Mouse (Mus musculus): Measurements from ENCODE around the gene Plekhm2. TPM values are rescaled to one million over a fixed set of nuclear protein-coding genes. Genes with fewer than 3 reads are reported as not detected.

Plekhm2 gene
- polyA plus RNA-seq, 1 experiment from 2014 or later, result 5.7 TPM

DNA sequence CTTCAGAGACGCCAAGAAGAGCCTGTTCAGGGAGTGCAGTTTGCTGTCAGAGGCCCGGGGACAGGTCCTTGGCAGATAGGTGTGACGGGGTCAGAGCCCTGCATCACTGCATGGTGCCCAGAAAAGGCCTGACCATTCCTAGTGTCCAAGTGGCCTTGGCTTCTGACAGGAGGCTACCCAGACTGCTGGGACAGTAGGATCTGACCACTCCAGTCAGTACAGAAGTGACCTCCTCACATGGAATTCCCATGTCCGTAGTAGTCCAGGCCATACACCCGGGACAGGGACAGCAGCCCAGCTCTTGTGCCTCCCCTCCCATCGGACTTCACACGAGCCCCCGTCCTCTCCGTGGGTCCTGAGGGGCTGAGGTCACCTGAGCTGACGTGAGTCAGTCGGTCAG is 34.7 kb downstream of the Plekhm2 start:
- Histone ChIP-seq H3K27me3 (ENCODE audit: control insufficient read depth, insufficient read depth, low read depth, low read length) (no peaks in the 10 kb centered on the region), H3K4me1 (replicated peaks; ENCODE audit: control insufficient read depth, insufficient read depth, low read length) (0 out of 2 replicates have a peak, but pooled peaks cover 2% of the 10 kb centered on the region), H3K36me3 (ENCODE audit: control insufficient read depth, insufficient read depth, low read length) (peaks cover 58% of the 10 kb centered on the region), H3K4me2 (ENCODE audit: low read depth, low read length) (no peak overlapping the region), H3K4me3 (ENCODE audit: low read length) (no peak overlapping the region), H3K27ac (ENCODE audit: low read length) (no peak overlapping the region), H3K9me3 (ENCODE audit: control insufficient read depth, low read length) (no peaks in the 10 kb centered on the region), H3K9ac (ENCODE audit: low read length) (no peak overlapping the region)
- ATAC-seq (ENCODE audit: low read depth), result no peak
- WGBS, result 90% methylated on average over 11 of the region's 11 CpGs

DNA sequence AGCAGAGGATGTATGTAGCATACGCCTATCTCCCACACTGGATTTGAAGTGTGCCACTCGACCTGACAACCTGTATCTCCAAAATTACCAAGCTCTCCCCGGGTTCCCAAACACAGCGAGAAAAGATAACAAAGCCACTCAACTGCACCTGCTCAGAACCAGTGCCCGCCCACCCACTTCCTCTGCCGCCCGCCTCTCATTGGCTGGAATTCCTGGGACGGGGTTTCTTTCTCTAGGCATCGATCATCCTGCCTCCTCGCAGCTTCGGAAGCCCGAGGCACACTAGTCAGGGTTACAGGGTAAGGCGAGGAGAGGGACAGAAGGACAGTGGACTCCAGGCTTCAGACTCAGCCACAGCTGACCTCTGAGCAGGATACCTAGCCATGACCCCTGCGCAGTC is 36.0 kb downstream of the Plekhm2 start:
- 75% methylated on average over 14 of the region's 14 CpGs for WGBS
- Histone ChIP-seq H3K27me3 (ENCODE audit: control insufficient read depth, insufficient read depth, low read depth, low read length) (no peaks in the 10 kb centered on the region), H3K4me3 (ENCODE audit: low read length) (no peak overlapping the region), H3K27ac (ENCODE audit: low read length) (no peak overlapping the region), H3K9ac (ENCODE audit: low read length) (no peak overlapping the region), H3K9me3 (ENCODE audit: control insufficient read depth, low read length) (no peaks in the 10 kb centered on the region), H3K4me2 (ENCODE audit: low read depth, low read length) (no peak overlapping the region), H3K4me1 (replicated peaks; ENCODE audit: control insufficient read depth, insufficient read depth, low read length) (0 out of 2 replicates have a peak, but pooled peaks cover 2% of the 10 kb centered on the region), H3K36me3 (ENCODE audit: control insufficient read depth, insufficient read depth, low read length) (peaks cover 55% of the 10 kb centered on the region)
- no peak for ATAC-seq (ENCODE audit: low read depth)

DNA sequence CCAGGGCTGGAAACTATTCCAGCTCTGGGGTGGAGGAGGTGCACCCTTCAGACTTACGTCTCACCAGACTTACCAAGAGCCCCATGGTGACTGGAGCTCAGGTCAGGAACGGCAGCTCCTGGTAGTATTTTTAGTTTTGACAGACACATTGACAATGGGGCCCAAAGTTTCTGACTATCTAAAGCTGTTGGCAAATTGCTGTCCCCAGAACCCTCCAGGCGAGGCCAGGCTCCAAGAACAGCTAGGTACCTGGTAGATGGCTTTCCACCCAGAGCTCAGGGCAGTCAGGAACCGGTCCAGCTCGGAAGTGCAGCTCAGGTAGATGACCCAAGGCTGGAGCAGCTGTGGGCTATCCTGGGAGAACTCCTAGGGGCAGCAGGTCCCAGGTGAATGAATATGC is 37.2 kb downstream of the Plekhm2 start:
- Histone ChIP-seq H3K4me2 (ENCODE audit: low read depth, low read length) (no peak overlapping the region), H3K27ac (ENCODE audit: low read length) (no peak overlapping the region), H3K36me3 (ENCODE audit: control insufficient read depth, insufficient read depth, low read length) (peaks cover 47% of the 10 kb centered on the region), H3K4me3 (ENCODE audit: low read length) (no peak overlapping the region), H3K27me3 (ENCODE audit: control insufficient read depth, insufficient read depth, low read depth, low read length) (no peaks in the 10 kb centered on the region), H3K9me3 (ENCODE audit: control insufficient read depth, low read length) (no peaks in the 10 kb centered on the region), H3K9ac (ENCODE audit: low read length) (no peak overlapping the region), H3K4me1 (replicated peaks; ENCODE audit: control insufficient read depth, insufficient read depth, low read length) (0 out of 2 replicates have a peak, but pooled peaks cover 2% of the 10 kb centered on the region)
- WGBS, result 89% methylated on average over 5 of the region's 5 CpGs
- ATAC-seq (ENCODE audit: low read depth), result no peak

DNA sequence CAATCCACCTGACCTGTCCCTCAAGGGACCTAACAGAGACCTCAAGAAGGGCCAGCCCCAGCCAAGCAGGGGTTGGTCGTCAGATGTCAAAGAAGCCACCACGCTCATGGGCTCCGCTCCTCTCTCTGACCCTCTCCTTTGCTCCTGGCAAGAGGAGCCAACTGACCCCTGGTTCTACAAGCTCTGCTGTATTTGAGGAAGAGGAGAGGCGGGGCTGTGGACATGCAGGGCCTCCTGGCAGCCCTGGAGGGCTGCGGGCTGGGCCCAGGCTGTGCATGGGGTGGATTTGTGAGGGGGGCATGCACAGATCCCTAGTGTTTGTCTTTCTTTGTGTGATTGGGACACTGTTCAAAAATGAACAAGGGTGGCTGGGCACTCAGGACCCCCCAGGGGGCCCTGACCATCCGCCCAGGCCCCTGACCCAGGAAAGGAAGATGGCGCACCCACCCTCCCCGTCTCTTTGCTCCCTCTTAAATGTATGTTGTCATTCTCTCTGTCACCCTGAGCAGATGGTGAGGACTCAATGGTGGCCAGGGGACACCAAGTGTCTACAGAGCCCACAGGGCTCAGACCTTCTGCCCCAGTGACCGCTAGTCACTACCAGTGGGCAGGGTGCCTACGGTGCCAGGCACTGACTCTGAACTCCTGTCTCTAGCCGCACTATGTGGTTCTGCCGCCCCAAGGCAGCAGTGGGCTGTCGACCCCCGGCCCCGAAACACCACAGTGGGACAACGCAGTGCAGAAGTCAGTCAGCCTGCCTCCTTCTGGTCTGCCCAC is 38.7 kb downstream of the Plekhm2 start:
- Histone ChIP-seq H3K36me3 (ENCODE audit: control insufficient read depth, insufficient read depth, low read length) (peaks cover 33% of the 10 kb centered on the region), H3K27me3 (ENCODE audit: control insufficient read depth, insufficient read depth, low read depth, low read length) (no peaks in the 10 kb centered on the region), H3K9ac (ENCODE audit: low read length) (no peak overlapping the region), H3K4me3 (ENCODE audit: low read length) (no peak overlapping the region), H3K27ac (ENCODE audit: low read length) (no peak overlapping the region), H3K4me1 (replicated peaks; ENCODE audit: control insufficient read depth, insufficient read depth, low read length) (0 out of 2 replicates have a peak, but pooled peaks cover 2% of the 10 kb centered on the region), H3K4me2 (ENCODE audit: low read depth, low read length) (no peak overlapping the region), H3K9me3 (ENCODE audit: control insufficient read depth, low read length) (no peaks in the 10 kb centered on the region)
- 87% methylated on average over 16 of the region's 16 CpGs for WGBS
- ATAC-seq (ENCODE audit: low read depth), result no peak

DNA sequence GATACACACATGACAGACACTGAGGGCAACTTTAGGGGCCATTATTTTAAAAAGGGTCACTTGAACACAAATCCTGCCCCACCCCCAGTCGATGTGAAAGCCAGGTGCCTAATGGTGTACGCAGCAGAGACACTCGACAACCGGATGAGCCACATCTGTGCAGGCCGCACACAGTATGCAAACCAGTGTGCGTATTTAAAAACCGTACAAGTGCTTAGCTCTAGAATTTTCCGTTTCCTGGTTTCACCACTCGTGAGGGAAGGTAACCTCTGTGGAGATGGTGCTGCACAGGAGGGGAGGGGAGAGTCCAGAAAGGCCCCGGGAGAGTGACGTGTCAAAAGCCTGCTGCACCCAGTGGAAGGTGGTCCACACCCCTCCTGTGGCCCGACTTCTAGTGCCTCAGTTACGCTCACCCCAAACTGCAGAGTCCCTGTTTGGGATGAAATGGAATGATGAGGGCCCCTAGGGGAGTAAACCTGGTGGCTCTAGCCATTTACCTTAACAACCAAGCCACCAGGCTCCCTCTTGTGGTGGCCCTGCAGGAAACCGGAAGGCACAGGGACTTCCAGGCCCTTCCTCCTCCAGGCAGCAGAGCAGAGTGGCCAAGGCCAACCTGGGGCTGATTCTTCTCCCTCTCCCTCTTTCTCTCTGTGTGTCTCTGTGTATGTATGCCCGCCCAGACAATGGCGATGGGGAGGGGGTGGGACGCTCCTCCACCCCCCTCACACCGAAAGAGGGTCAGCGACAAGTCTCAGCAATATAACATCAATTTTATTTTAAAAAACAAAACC is 39.5 kb downstream of the Plekhm2 start:
- WGBS, result 73% methylated on average over 19 of the region's 19 CpGs

DNA sequence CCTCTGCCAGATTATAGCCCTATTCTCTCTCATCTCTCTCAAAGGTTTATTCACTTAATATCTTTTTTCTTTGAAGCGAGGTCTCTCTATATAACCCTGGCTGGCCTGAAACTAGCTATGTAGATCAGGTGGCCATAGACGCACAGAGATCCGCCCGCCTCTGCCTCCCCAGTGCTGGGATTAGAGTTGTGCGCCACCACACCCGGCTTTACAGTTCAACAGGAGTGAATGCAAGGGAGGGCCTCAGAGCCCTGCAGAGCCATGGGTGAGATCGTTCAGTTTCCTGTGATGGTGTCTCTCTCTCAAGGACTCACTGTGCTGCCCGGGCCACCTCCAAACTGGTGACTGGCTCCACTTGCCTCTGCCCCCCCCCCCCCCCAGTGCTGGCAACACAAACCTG is 40.6 kb downstream of the Plekhm2 start:
- ATAC-seq (ENCODE audit: low read depth), result no peak
- H3K4me1 ChIP-seq (replicated peaks; ENCODE audit: control insufficient read depth, insufficient read depth, low read length), result peaks cover 2% of the 10 kb centered on the region; the same call in 1 of the 2 replicates
- H3K4me2 ChIP-seq (ENCODE audit: low read depth, low read length), result no peak overlapping the region
- H3K9me3 ChIP-seq (ENCODE audit: control insufficient read depth, low read length), result no peaks in the 10 kb centered on the region
- H3K9ac ChIP-seq (ENCODE audit: low read length), result no peak overlapping the region
- H3K4me3 ChIP-seq (ENCODE audit: low read length), result no peak overlapping the region
- H3K27ac ChIP-seq (ENCODE audit: low read length), result no peak overlapping the region
- peaks cover 16% of the 10 kb centered on the region for H3K36me3 ChIP-seq (ENCODE audit: control insufficient read depth, insufficient read depth, low read length)
- WGBS, result 87% methylated on average over 8 of the region's 8 CpGs
- no peaks in the 10 kb centered on the region for H3K27me3 ChIP-seq (ENCODE audit: control insufficient read depth, insufficient read depth, low read depth, low read length)

More for the DNA sequence above, 39.5 kb downstream of the Plekhm2 start:
- H3K9ac ChIP-seq (ENCODE audit: low read length), result no peak overlapping the region
- 0 out of 2 replicates have a peak, but pooled peaks cover 2% of the 10 kb centered on the region for H3K4me1 ChIP-seq (replicated peaks; ENCODE audit: control insufficient read depth, insufficient read depth, low read length)
- no peaks in the 10 kb centered on the region for H3K9me3 ChIP-seq (ENCODE audit: control insufficient read depth, low read length)
- H3K27me3 ChIP-seq (ENCODE audit: control insufficient read depth, insufficient read depth, low read depth, low read length), result no peaks in the 10 kb centered on the region
- no peak overlapping the region for H3K4me3 ChIP-seq (ENCODE audit: low read length)
- peaks cover 25% of the 10 kb centered on the region for H3K36me3 ChIP-seq (ENCODE audit: control insufficient read depth, insufficient read depth, low read length)
- no peak overlapping the region for H3K4me2 ChIP-seq (ENCODE audit: low read depth, low read length)
- no peak for ATAC-seq (ENCODE audit: low read depth)
- no peak overlapping the region for H3K27ac ChIP-seq (ENCODE audit: low read length)

DNA sequence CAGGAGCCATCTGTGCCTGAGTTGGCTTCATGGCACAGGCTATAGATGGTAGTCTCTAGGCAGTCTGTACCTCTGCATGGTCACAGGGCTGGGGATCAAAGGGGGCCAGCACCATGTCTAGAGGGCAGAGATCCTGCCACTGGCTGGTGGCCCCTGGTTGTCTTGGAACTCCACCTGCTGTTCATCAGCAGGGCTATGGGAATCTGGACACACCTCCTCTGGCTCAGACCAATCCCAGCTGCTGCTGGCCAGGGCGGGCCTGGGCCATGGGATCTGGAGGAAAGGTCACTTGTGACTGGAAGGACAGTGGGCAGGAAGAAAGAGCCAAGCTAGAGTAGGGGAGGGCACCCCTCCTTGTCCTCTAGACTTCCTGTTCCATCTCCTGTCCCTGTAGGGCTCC is 41.0 kb downstream of the Plekhm2 start, which contains the start of gene Slc25a34:
Gene Slc25a34, minus strand, starts transcription at position 156 of the 400 bp plus-strand sequence.
- H3K36me3 ChIP-seq (ENCODE audit: control insufficient read depth, insufficient read depth, low read length), result peaks cover 12% of the 10 kb centered on the region
- ATAC-seq (ENCODE audit: low read depth), result peak; percentile 59

DNA sequence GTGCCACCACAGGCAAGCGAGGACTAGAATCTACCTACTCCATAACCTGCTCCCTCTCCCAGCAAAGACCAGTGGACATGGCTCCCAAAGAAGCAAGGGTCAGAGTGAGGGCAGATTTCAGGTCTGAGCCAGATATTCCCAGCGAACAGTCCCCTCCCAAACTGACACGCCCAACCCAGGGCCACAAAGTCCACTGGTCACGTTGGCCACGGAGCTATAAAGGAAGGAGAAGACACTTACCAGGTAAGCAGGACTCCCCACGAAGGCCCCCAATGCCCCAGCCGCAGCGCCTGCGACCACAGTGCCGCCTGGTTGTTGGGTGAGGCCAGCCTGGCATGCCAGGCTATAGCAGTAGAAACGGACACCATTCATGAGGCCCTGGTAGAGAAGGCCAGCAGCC is 41.7 kb downstream of the Plekhm2 start:
- Histone ChIP-seq H3K27me3 (ENCODE audit: control insufficient read depth, insufficient read depth, low read depth, low read length) (no peaks in the 10 kb centered on the region), H3K4me3 (ENCODE audit: low read length) (no peak overlapping the region), H3K9me3 (ENCODE audit: control insufficient read depth, low read length) (no peaks in the 10 kb centered on the region), H3K4me2 (ENCODE audit: low read depth, low read length) (no peak overlapping the region), H3K27ac (ENCODE audit: low read length) (no peak overlapping the region), H3K4me1 (replicated peaks; ENCODE audit: control insufficient read depth, insufficient read depth, low read length) (peaks cover 9% of the 10 kb centered on the region; the same call in 1 of the 2 replicates), H3K36me3 (ENCODE audit: control insufficient read depth, insufficient read depth, low read length) (peaks cover 11% of the 10 kb centered on the region), H3K9ac (ENCODE audit: low read length) (no peak overlapping the region)
- 83% methylated on average over 11 of the region's 11 CpGs for WGBS
- ATAC-seq (ENCODE audit: low read depth), result no peak

More for the DNA sequence above, 41.0 kb downstream of the Plekhm2 start, which contains the start of gene Slc25a34:
- Histone ChIP-seq H3K27ac (ENCODE audit: low read length) (no peak within 1 kb of the TSS), H3K9me3 (ENCODE audit: control insufficient read depth, low read length) (no peaks in the 10 kb centered on the region), H3K4me3 (ENCODE audit: low read length) (no peak within 1 kb of the TSS), H3K4me2 (ENCODE audit: low read depth, low read length) (no peak within 1 kb of the TSS), H3K9ac (ENCODE audit: low read length) (no peak within 1 kb of the TSS), H3K27me3 (ENCODE audit: control insufficient read depth, insufficient read depth, low read depth, low read length) (no peaks in the 10 kb centered on the region), H3K4me1 (replicated peaks; ENCODE audit: control insufficient read depth, insufficient read depth, low read length) (peaks cover 6% of the 10 kb centered on the region; the same call in 1 of the 2 replicates)
- WGBS, result 50% methylated on average over 1 of the region's 1 CpGs

DNA sequence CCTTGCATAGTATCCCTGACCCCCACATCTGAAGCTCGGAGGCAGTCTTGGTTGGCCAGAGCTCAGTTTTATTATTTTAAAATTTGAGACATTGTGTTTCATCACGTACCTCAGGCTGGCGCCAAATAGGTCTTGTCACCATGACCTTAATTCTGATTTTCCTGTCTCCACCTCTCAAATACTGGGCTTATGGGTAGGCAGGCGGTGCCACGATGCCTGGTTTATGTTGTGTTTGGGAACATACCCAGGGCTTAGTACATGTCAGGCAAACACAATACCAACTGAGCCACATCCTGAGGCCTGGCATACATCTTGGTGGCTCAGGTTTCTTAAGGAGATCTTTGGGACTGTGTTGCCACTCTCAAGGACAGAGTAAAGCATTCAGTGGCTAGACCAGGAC is 42.1 kb downstream of the Plekhm2 start:
- H3K27me3 ChIP-seq (ENCODE audit: control insufficient read depth, insufficient read depth, low read depth, low read length), result no peaks in the 10 kb centered on the region
- H3K9me3 ChIP-seq (ENCODE audit: control insufficient read depth, low read length), result no peaks in the 10 kb centered on the region
- H3K36me3 ChIP-seq (ENCODE audit: control insufficient read depth, insufficient read depth, low read length), result peaks cover 8% of the 10 kb centered on the region
- H3K4me2 ChIP-seq (ENCODE audit: low read depth, low read length), result no peak overlapping the region
- no peak overlapping the region for H3K9ac ChIP-seq (ENCODE audit: low read length)
- no peak overlapping the region for H3K27ac ChIP-seq (ENCODE audit: low read length)
- 70% methylated on average over 5 of the region's 5 CpGs for WGBS
- peaks cover 14% of the 10 kb centered on the region for H3K4me1 ChIP-seq (replicated peaks; ENCODE audit: control insufficient read depth, insufficient read depth, low read length)
- no peak for ATAC-seq (ENCODE audit: low read depth)
- H3K4me3 ChIP-seq (ENCODE audit: low read length), result no peak overlapping the region

All from lung, embryonic 16.5 days (tissue).